Mouse (Mus musculus) A20 (cell line): ENCODE results near the gene Acod1.

Source experiments
- DNase-seq: peaks from one replicate; pipeline ENCODE4 v3.0.0-alpha.2; 2011; ENCODE audit warnings: low read depth, low spot score

Acod1 gene

DNA sequence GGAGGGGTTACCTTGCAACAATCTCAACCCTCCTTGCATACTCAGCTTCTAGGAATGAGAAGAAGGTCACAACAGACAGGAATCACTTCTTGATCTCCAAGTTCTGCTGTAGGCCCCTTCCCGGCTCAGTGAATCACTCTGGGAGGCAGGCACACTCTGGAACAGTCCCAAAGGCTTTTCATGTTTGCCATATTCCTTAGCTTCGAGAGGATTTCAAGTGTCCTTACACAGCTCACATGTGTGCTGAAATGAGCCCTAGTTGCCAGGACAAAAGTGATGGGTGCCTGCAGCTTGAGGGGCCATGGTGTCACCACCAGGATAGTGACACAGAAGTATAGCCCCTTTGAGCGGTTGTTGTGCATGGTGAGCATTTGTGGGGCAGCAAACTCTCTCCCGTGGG is 26.0 kb downstream of the Acod1 start:
- no peak for DNase-seq

GRCm38 (mm10) chr14:103073825-103074224 is 27.0 kb downstream of the Acod1 start:
- no peak for DNase-seq

DNA sequence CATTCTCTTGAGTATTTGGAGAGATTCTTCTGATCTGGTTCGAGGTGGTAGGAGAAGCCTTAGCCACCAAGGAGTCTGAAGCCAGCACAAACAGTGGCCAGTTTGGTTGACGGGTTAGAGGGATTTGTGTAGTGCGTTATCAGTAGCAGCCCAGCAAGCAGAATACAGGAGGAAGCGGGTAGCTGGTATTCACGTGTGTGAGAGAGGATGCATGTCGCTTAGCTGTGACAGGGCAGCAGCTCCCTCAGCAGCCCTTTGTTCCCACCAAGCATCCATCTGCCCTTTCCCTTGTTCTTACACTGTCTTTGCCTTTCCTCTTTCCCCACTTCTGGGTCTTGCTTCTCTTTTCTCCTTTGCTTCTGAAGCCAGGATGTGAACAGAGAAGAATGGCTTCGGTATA is 28.4 kb downstream of the Acod1 start:
- no peak for DNase-seq

- DNase-seq = no peak
Observed at GRCm38 (mm10) chr14:103077272-103078005, 30.7 kb downstream of the Acod1 start.

GRCm38 (mm10) chr14:103078006-103078912 is 31.5 kb downstream of the Acod1 start:
- no peak for DNase-seq

DNA sequence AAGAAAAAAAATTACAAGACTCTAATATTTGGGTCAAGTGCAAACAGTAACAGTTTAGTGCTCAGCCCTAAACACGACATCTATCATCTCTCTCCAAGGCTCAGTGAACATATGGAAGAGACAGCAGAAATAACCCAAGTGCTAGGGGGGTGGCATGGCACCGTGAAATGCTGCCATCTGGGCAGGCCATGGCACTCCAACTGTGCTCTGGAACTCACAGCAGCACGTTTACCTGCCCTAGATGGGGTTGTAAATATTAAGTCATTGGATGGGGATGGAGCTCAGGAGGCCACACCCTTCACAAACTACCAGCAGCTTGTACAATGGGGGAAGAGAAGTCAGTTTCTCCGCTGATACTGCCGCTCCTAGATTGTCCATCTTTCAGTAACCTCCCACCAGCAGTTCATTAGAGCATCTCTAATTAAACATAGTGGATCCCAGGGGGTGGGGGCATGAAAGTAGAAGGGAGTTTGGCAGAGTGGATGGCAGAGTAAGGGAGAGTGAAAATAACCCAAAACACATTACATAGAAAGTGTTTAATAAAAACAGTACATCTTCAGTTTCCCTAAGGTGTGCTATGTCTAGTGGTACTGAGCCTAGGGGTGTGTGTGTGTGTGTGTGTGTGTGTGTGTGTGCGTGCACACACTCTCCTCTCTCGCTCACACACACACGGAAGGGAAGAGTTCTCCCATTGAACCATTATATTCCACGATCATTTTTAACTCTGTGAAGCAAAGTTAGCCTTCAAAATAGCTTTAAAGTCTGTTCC is 32.6 kb downstream of the Acod1 start:
- no peak for DNase-seq

- no peak for DNase-seq
Observed at GRCm38 (mm10) chr14:103085840-103086533, 39.2 kb downstream of the Acod1 start.

DNA sequence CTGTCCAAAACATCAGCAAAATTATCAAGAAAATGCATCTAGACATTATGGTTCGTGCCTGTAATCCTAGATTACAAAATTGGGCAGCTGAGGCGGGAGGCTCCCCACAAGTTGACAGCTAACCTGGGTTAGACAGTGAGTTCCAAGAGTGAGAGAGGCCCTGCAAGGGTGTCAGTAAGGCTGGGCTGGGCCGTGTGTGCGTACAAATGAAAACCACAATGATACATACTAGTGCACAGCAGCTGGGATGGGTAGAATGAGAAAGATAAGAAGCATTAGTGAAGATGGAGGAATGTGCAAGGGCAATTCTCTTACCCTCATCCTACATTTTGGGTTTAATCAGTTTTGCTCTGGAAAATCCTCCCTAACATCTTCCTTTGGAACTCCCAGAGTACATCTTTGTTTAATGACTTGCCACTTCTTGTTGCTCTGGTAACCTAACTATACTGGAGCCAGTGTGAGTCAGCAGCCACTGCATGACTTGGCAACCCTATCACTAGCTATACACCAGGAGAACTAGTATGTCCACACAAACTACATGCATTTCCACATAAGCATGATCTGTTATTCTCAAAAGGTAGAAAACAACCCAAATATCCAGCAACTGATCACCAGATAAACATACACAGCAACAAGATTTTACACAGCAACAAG is 40.0 kb downstream of the Acod1 start:
- DNase-seq = no peak

DNA sequence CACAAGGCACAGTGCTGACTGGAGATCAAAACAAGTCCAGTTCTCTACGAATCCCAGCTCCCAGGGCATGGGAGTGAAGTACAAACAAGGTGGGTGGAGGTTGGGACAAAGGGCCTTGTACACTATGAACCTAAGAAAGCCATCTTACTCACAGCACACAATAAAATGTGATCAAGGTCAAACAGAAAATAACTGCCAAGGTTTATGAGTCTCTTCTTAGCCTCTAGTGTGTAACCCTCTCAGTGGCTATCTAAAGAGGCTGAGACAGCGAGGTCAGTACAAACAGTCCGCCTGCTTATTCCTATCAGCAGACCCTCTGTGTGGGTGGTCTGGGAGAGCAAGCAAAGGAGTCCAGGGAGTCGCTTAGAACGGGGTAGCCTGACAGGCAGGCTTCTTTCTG is 41.1 kb downstream of the Acod1 start:
- no peak for DNase-seq

DNA sequence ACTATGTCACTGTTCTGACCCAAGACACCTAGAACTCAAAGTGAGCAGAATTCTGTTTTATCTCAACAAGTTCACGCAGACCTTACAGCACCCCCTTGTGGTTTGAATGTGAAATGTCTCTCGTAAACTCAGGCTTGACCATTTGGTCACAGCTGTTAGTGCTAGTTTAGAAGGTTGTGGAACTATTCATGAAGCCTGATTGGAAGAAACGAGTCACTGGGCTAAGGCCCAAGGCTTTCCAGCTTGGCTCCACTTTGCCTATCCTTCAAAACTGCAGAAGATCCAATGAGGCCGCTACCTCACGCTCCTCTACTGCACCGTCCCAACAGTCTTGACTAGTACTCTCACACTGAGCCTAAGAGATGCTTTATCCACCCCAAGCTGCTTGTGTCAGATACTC is 41.8 kb downstream of the Acod1 start:
- peak; percentile 71 for DNase-seq

DNA sequence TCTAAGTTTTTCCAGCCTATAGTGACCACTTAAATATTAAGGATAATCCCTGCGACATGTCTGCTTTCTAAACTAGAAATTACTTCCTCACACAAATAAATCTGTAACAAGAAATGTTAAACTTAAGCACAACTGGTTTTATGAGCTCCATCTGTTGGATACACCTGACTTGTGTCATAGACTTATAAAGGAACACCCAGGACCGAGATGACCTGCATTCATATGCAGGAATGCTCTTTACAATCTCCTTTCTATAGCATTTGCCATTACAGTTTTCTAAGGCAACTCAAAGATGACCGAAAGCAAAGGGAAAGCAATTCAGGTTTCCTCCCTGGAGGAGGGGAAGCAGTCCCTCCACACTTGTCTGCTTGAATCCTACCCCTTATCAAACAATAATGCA is 46.5 kb downstream of the Acod1 start:
- no peak for DNase-seq

DNA sequence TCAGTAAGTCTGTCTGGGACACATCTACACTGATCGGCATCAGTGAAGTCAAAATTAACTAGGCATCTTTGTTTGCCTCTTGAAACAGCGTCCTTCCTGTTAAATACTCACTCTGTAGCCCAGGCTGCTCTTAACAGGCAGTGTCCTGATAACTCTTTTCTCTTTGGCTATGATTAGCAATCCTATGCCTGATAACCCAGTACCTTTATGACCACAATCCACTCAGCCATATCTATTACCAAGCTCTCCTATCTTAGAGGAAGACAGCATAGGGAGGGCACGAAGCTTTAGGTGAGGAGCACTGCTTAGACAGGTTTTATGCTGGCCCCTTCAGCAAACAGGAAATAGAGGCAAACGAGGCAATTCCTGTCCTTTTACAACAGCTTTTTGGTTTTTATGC is 46.9 kb downstream of the Acod1 start:
- no peak for DNase-seq

DNA sequence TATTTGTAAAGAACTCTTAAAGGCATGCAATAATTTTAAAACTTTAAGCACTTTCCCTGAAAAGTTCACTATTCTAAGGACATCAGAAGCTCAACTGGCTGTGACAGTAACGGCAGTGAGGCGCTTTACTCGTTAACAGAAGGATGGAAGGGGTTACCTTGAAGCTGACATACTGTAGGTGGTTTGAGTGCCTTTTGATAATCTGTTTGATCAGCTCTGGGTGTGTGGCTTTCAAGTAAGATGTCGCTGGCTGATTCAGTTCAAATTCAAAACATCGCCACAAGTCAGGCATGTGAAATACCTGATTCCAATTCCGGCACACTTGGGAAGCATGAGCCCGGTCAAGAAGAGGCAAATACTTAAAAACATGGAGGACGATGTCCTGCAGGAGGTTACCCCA is 48.3 kb downstream of the Acod1 start:
- no peak for DNase-seq

DNA sequence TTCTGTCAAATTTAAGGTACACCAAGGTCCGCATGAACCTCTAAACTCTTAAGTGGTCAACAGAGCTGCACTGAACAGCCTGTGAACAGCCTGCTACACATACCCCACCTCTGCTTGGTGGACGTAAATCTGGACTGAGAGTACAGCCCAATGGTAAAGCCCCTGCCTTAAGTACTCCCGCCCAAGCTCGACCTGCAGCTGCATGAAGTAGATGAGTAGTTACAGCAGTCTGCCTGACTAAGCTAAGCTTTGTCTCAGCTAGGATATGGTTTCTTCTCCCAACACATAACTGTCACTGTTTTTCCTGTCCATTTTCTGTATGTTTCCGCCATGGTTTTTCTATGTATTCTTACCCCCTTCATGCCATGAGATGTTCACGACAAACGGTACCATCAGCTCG is 49.0 kb downstream of the Acod1 start:
- DNase-seq = no peak

DNA sequence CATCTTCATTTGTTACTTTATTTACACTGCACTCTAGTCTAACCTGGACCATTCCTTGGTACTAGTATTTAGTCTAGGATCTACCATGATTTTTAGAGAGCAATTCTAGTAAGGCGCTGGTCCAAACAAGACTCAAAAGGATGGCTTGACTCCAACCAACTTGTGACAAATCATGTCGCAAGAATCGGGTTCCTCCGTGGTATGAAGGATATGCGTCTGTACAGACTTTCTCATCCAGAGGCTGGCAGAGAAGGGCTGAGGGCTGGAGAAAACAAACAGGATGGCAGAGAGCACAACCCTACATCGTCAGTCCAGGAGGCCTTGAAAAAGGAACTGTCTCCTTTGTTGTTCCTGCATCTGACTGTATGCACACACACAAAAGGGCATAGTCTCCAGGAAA is 49.8 kb downstream of the Acod1 start:
- DNase-seq = no peak

DNA sequence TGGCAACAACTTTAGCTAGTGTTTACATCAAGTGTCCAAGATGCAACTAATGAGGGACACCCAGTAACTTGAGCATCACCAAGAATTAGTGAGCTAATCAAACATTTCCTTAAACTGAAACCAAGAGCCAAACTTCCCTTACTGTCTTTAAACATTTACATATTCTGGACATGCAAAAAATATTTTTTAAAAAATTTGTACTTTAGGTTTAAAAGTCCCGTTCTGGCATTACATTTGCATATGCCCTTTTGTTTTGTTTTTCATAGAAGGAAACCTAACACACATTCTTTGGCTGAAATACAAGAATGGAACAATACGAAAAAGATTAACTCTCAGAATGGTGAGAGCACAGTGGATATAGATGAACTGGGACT is 51.4 kb downstream of the Acod1 start:
- no peak for DNase-seq

DNA sequence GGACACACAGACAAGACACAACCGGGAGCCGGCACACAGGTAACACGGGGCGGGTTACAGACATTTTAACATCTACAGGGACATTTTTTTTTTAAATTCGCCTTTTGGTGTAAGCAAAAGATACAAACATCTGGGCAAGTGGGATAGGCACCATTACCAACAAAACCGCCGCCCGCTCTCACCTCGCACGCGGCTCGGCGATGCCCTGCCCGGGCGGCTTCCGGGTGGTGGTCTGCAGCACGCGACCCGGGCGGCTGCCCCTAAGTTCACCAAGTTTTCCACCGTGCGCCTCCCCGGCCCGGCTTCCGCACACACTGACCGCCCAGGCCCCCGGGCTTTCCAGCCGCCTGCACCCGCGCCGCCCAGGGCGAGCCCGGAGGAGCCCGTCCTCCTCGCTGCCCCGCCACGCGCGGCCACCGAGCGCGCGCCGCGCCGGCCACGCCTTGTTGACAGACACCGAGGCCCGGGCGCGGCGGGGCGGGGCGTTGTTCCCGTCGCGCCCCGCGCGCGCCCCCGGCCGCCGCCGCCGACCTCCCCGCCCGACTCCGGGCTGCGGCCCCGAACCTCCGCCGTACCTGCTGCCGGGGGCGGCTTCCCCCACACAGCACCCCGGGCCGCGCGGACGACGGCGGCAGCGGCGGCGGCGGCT is 51.9 kb downstream of the Acod1 start:
- peak; percentile 89 for DNase-seq

DNA sequence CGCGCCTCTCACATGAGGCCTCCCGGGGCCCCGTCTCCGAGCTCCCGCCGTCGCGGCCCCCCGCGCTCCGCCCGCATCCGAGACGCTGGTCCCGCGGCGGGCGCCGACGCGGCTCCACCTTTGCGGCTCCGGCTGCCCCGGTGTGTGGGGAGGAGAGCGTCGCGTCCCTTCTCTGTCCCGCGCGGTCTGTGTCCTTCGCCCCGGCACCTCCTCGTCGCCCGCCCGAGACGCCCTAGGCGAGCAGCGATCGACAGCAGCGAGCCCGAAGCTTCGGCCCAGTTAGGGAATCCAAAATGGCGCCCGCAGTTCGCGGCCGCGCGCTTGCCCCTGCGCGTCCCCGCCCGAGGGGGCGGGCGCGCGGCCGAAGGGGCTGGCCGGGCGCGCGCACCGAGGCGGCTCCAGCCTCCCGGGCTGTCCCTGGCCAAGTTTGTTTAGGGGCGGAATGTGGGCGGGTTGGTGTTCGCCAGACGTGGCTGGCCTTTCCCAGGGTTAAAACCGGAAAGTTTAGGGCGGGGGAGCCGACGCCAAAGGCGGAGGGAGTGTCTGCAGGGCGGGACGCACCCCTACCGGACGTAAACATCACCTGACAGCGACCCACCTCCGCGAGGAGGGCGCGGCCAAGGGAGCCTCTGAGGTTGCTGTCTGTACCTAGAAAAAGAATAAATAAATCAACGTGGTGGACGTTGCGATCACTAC is 52.6 kb downstream of the Acod1 start, which contains the start of gene Fbxl3:
Gene Fbxl3, minus strand, starts transcription at position 329 of the 696 bp plus-strand sequence.
- peak; percentile 99 for DNase-seq

DNA sequence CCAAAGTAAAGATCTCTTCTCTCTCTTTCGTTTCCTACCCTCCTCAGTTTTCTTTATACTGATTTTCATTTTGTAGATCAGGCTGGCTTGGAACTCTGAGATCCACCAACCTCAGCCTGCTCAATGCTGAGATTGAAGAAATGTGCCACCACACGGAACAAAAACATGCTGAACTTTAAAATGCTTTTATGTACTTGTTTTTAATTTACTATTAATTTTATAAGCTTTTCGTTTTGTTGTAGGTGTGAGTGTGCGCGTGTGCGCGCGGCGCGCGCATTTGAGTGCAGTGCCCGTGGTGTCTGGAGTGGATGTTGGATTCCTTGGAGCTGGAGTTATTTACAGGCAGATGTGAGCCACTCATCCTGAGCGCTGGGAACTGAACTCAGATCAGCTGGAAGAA is 53.5 kb downstream of the Acod1 start:
- DNase-seq = no peak

DNA sequence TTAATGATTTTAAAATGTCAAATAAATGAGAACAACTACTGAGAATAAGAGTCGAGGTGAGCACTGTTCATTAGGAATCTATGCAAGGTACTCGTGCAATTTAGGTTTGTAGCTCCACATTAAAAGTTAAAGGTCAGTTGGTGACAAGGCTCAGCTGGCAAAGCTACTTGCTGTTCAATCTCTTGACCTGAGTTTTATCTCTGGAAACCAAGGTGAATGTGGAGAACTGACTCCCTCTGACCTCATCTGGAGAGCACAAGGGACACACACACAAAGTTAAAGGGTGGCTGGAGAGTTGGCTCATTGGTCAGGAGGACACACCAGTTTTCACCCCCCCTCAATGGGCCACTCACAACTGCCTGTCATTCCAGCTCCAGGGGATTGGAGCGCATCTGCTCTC is 54.4 kb downstream of the Acod1 start:
- DNase-seq = no peak
